Mouse (Mus musculus) forebrain, postnatal 0 days (tissue): ENCODE data around the gene Nos1. TPM values are rescaled to one million over a fixed set of nuclear protein-coding genes. Genes with fewer than 3 reads are reported as not detected.

Source experiments
- ATAC-seq: fragments of 200-750 bp; cut with Nextera tagmentation; 2 replicates; pipeline ENCODE4 v1.8.0; 2017; ENCODE audit warnings: mild to moderate bottlenecking, moderate library complexity
- DNase-seq: peaks from one replicate; pipeline ENCODE4 v3.0.0-alpha.2; 2015
- H3K27ac ChIP-seq: fragments of 300-500 bp; sonication (generic); 2 replicates; pipeline ENCODE4 v1.5.1; 2014; ENCODE audit warnings: low read depth, mild to moderate bottlenecking, antibody characterized with exemption, low read length, moderate library complexity, mixed read lengths
- H3K27me3 ChIP-seq: fragments of 300-500 bp; sonication (generic); 2 replicates; pipeline ENCODE4 v1.6.1; 2014; ENCODE audit warnings: mild to moderate bottlenecking, low read length, mixed read lengths; ENCODE audit not compliant: insufficient read depth
- H3K36me3 ChIP-seq: fragments of 300-500 bp; sonication (generic); 2 replicates; pipeline ENCODE4 v1.6.1; 2014; ENCODE audit warnings: mild to moderate bottlenecking, moderate library complexity; ENCODE audit not compliant: insufficient read depth
- H3K4me1 ChIP-seq: fragments of 300-500 bp; sonication (generic); 2 replicates; pipeline ENCODE4 v1.6.1; 2014; ENCODE audit warnings: antibody characterized with exemption; ENCODE audit not compliant: insufficient read depth
- H3K4me2 ChIP-seq: fragments of 300-500 bp; sonication (generic); 2 replicates; pipeline ENCODE4 v1.6.1; 2014; ENCODE audit warnings: low read depth, mild to moderate bottlenecking, moderate library complexity
- H3K4me3 ChIP-seq: fragments of 300-500 bp; sonication (generic); 2 replicates; pipeline ENCODE4 v1.5.1; 2014; ENCODE audit warnings: low read depth, low read length, mixed read lengths
- H3K9ac ChIP-seq: fragments of 300-500 bp; sonication (generic); 2 replicates; pipeline ENCODE4 v1.6.1; 2014; ENCODE audit warnings: mild to moderate bottlenecking
- H3K9me3 ChIP-seq: fragments of 300-500 bp; sonication (generic); 2 replicates; pipeline ENCODE4 v1.6.1; 2016; ENCODE audit warnings: low read length
- CTCF ChIP-seq: sonication (generic); IDR thresholded peaks from 2 replicates; pipeline ENCODE4 v1.5.1; 2016; ENCODE audit warnings: antibody characterized with exemption, control low read depth, low read depth
- WGBS: fragments of 180-500 bp; shearing (Covaris S2); extraction: QIAGEN DNeasy Blood & Tissue Kit; methylation state at CpG from one replicate; pipeline ENCODE4 v1.1.7; 2014; 5-methylcytosine and 5-hydroxymethylcytosine counted together
- polyA plus RNA-seq: library from polyadenylated mRNA; unstranded; fragments of >200 nt; fragmentation: Nextera tagmentation; extraction: Ambion mirVana; gene quantifications from 2 replicates; pipeline ENCODE4 v1.2.1, GENCODE M21; 2015
- total RNA-seq: library from RNA; depleted of rRNA; stranded (reverse); fragments of >200 nt; gene quantifications from 2 replicates; pipeline ENCODE4 v1.2.3, GENCODE M21; 2014

Gene Nos1
- total and polyA plus RNA-seq, 2 experiments from 2014 or later, result 4.1 to 16.9 TPM

DNA sequence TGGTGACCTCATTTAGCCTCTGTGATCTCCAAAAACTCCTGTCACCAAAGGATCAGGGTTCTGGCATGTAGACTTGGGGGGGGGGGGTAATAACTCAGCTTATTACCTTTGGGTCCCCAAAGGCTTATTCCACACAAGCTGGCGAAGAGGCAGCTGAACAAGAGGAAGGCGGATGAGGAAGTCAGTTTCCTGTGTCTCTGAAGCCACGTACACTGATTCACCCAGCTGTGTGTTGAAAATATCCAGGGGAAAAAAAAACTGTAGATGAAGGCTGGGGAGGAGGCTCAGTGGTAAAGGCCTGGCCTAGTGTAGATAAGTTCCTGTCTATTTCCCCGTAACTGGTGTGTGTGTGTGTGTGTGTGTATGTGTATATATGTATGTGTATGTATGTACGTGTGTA, 110.7 kb downstream of the Nos1 start:
- WGBS, result 82% methylated on average over 5 of the region's 5 CpGs
- H3K27me3 ChIP-seq, result no peaks in the 10 kb centered on the region
- no peak for TF ChIP-seq CTCF
- DNase-seq (no peak), ATAC-seq (no peak)
- H3K4me2 ChIP-seq, result no peak overlapping the region
- H3K4me1 ChIP-seq, result no peaks in the 10 kb centered on the region
- no peaks in the 10 kb centered on the region for H3K9me3 ChIP-seq
- no peaks in the 10 kb centered on the region for H3K36me3 ChIP-seq
- no peak overlapping the region for H3K27ac ChIP-seq
- H3K9ac ChIP-seq, result no peak overlapping the region
- no peak overlapping the region for H3K4me3 ChIP-seq

DNA sequence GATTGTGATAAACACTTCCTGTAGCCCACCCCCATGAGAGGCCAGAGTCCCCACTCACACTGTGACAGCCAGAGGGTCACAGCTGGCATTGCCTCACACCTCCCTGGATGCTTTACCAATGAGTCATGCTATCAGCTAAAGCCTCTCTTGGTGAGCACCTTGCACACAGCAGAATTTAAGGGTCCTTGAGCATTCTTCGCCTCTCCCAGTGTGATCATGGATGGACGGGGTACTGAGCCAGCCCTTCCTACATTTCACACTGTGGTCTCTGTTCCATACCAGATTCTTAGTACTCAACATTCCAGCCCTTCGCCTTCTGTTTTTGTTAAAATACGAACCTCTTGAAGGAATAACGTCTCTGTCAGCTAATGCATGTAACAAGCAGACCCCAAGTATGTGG, 113.2 kb downstream of the Nos1 start:
- Histone ChIP-seq H3K4me1 (no peaks in the 10 kb centered on the region), H3K4me2 (no peak overlapping the region), H3K27me3 (no peaks in the 10 kb centered on the region), H3K27ac (no peak overlapping the region), H3K36me3 (no peaks in the 10 kb centered on the region), H3K9ac (no peak overlapping the region), H3K4me3 (no peak overlapping the region), H3K9me3 (no peaks in the 10 kb centered on the region)
- DNase-seq (no peak), ATAC-seq (no peak)
- TF ChIP-seq CTCF, result no peak
- WGBS, result 91% methylated on average over 5 of the region's 5 CpGs

DNA sequence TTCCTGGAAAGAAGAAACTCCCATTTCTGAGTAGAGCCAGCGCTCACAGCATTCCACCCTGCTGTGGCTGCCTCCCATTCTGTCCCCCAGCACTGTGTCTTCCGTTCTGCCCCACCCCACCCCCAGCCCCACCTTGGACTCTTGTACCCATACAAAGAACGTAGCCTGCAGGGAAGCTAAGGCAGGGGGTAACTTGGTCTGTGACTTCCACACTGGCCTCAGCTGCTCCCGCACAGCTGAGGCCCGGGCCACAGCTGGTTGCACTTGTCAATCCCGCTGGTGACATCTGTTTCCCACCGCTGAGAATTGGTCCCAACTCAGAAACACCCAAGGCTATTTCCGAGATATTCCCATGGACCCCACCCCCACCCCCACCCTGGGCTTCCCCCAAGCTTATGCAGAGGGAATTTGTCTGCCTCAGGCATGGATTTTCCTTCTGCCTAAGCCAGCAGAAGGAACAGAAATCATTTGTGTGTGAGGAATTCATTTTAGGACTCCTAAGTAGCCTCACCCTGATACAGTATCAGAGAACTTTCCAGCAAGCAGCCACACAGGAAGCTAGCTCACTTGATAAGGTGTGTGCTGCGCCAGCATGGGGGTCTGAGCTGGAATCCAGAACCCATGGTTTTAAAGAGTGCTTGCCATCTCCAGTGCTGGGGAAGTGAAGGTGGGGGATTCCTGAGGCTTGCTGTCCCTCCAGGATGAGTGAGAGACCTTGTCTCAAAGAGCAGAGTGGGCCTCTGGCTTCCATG, 117.4 kb downstream of the Nos1 start:
- Histone ChIP-seq H3K9ac (no peak overlapping the region), H3K36me3 (no peaks in the 10 kb centered on the region), H3K4me3 (no peak overlapping the region), H3K4me1 (no peaks in the 10 kb centered on the region), H3K27ac (no peak overlapping the region), H3K4me2 (no peak overlapping the region), H3K27me3 (no peaks in the 10 kb centered on the region), H3K9me3 (no peaks in the 10 kb centered on the region)
- no peak for TF ChIP-seq CTCF
- no peak for ATAC-seq
- DNase-seq, result no peak
- 27% methylated on average over 9 of the region's 9 CpGs for WGBS

DNA sequence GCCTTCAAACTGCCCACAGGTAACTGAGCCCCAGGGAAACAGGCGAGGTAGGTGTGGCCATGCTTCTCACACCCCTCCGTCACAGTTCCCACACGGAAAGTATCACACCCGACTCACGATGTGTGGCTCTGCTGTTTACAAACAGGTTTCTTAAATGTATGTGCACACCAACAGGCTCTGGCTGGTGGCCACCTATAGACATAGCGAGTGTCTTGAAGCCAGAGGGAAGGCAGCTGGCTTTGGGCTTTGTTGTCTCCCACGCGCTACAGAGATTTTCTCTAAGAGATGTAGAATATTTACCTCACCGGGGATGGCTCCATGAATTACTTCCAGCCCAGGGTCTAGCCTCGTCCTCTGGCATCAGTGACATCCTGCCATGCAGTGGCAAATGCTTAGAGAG, 118.5 kb downstream of the Nos1 start:
- ATAC-seq, result 0 out of 2 replicates have a peak, but pooled peaks have one; percentile 27
- Histone ChIP-seq H3K9me3 (no peaks in the 10 kb centered on the region), H3K36me3 (no peaks in the 10 kb centered on the region), H3K4me1 (no peaks in the 10 kb centered on the region), H3K27ac (no peak overlapping the region), H3K4me3 (no peak overlapping the region), H3K9ac (no peak overlapping the region), H3K27me3 (no peaks in the 10 kb centered on the region), H3K4me2 (no peak overlapping the region)
- TF ChIP-seq CTCF, result no peak
- peak; percentile 45 for DNase-seq
- WGBS, result 55% methylated on average over 10 of the region's 10 CpGs

DNA sequence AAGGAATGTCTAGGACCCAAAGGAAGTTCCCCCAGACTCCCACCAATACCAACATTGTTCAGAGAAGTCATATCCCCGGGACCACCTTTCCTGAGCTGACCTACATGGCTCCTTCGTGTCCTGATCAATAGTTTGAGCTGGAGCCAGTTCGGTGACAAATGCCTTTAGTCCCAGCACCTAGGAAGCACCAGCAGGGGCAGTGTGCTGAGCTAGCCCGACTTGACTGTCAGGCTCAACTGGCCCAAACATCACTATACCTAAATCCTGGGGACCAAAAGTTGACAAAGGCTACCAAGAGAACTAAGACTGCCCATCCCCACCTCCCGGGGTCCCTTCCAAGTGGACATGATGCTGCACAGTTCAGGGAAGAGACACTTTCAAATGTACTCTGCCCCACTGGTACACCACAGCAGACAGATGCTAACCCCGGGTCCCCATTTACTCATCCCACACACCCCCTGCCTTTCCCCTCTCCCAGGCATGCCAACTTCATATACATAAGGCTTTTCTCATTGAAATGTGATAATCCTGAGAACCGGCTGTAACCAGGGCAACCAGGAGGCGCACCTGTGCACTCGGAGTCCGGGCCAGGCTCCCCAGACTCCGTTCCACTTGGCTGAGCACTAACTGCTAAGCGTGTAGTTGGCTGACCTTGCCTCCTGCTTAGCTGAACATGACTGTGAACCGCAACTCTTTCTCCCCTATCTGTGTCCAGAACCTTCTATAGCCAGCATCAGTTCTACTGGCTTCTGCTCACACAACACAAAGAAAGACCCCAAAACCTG, 120.3 kb downstream of the Nos1 start:
- no peaks in the 10 kb centered on the region for H3K9me3 ChIP-seq
- H3K4me1 ChIP-seq, result no peaks in the 10 kb centered on the region
- no peak overlapping the region for H3K9ac ChIP-seq
- no peak overlapping the region for H3K4me2 ChIP-seq
- DNase-seq, result peak; percentile 21
- H3K27ac ChIP-seq, result no peak overlapping the region
- H3K4me3 ChIP-seq, result no peak overlapping the region
- H3K27me3 ChIP-seq, result no peaks in the 10 kb centered on the region
- H3K36me3 ChIP-seq, result no peaks in the 10 kb centered on the region
- peak; percentile 42; the same call in 1 of the 2 replicates for ATAC-seq
- 14% methylated on average over 13 of the region's 13 CpGs for WGBS
- peak; percentile 41 for TF ChIP-seq CTCF

DNA sequence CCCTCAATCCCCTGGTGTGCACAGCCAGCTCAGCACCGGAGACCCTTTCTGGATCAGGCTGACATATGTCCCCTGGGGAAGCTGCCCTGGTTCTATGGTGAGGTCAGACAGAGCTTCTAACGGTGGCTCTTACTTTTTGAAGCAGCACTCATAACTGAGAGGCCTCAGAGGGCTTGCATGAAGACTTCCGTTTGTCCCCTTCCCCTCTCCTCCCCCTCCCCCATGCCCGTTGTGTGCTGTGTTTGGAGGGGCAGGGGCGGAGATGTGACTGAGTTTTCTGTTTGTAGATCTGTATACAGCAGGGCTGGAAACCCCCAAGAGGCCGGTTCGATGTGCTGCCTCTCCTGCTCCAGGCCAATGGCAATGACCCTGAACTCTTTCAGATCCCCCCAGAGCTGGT, 122.7 kb downstream of the Nos1 start:
- WGBS, result 43% methylated on average over 7 of the region's 7 CpGs
- Histone ChIP-seq H3K4me2 (no peak overlapping the region), H3K27ac (no peak overlapping the region), H3K27me3 (no peaks in the 10 kb centered on the region), H3K4me3 (no peak overlapping the region), H3K36me3 (no peaks in the 10 kb centered on the region), H3K9me3 (no peaks in the 10 kb centered on the region), H3K4me1 (no peaks in the 10 kb centered on the region), H3K9ac (no peak overlapping the region)
- DNase-seq, result no peak
- ATAC-seq, result no peak
- no peak for TF ChIP-seq CTCF

DNA sequence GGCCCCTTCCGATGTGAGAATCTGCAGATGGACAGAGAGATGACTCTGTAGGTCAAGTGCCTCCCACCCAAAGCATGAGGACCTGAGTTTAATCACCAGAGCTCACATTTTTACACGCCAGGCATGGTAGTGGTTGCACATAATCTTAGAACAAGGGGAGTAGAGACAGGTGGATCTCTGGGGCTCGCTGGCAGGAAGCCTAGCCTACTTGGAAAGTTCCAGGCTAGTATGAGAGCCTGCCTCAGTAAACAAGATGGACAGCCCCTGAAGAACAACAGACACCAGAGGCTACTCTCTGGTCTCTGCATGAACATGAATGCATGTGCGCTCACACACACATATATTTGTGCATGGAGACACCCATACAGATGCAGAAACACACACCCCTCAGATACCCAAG, 124.9 kb downstream of the Nos1 start:
- no peak for DNase-seq
- Histone ChIP-seq H3K4me1 (no peaks in the 10 kb centered on the region), H3K27me3 (no peaks in the 10 kb centered on the region), H3K4me2 (no peak overlapping the region), H3K9me3 (no peaks in the 10 kb centered on the region), H3K9ac (no peak overlapping the region), H3K4me3 (no peak overlapping the region), H3K36me3 (no peaks in the 10 kb centered on the region), H3K27ac (no peak overlapping the region)
- TF ChIP-seq CTCF, result no peak
- WGBS, result 81% methylated on average over 4 of the region's 4 CpGs
- no peak for ATAC-seq
